Mouse (Mus musculus) spleen, embryonic (tissue): ENCODE results near the gene Lsm3.

Experiments
- CTCF ChIA-PET: fragments of 350-600 bp; sonication (Branson Sonifier 250); formaldehyde crosslinking; loops from one replicate; lab custom pipeline; 2022; lab: Charles Lee

Gene Lsm3

DNA sequence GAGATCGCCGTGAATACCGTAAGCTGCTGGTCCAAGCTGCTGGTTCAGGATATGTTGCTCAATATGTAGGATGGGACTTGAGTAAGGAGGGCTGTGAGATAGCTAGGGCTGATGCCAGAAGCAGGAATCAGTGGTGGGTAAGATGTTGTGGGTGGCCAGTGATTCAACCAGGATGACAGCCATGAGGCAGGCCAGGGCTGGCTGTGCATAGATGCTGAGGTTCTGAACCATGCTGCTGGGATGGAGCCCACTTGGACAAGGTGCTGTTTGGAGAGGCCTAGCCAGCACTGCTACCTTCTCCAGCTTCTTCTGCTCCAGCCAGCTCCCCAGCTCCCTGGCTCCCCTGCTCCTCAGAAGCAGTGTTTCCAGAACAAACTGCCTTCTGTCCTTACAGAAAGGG is 35.9 kb downstream of the Lsm3 start:
- CTCF ChIA-PET = no interaction called here

DNA sequence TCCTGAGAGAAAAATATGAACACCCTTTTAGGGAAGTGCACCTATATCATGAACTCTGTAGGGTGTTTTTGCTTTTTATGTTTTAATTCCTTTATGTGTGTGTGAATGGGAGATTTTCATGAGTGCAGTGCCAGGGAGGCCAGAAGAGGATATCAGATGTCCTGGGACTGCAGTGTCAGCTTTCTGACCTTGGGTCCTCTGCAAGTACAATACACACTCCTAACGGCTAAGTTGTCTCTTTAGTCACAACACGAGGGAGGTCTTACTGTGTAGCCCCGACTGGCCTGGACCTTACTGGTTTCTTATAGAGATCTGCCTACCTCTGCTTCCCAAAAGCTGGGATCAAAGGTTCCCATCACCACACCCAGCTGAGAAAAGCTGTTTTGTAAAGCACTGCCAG is 37.0 kb downstream of the Lsm3 start:
- CTCF ChIA-PET = no interaction called here

DNA sequence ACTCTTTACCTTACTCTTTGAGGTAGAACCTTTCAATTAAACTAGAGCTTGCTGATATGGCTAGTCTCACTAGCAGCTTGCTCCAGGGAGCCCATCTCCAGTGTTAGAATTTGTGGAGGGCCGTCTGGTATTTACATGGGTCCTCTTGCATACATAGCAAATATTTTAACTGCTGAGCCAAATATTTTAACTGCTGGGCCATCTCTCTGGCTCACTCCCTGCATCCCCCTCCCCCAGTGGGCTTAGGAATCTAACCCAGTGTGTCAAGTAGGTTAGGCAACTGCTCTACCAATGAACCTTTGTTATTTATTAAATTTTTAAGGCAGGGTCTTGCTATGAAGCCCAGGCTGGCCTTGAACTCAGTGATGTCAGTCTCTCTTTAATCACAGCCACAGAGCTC is 42.8 kb downstream of the Lsm3 start:
- CTCF ChIA-PET = no interaction called here

DNA sequence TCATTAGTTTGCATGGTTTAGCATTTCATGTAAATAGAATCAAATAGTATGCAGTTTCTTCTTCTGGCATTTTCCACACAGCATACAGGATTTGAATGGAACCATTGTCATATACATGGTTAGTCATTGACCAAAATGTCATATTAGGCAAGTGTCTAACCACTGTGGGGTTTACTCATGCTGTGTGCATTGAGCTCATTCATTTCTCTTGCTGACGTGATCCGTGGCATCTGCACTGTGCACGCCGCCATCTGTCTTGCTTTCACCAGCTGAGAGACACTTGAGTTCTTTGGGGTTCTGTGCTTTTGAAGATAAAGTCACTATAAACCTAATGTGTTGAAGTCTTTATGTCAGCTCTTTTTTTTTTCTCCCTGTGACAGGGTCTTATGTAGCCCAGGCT is 43.6 kb downstream of the Lsm3 start:
- CTCF ChIA-PET = no interaction called here

DNA sequence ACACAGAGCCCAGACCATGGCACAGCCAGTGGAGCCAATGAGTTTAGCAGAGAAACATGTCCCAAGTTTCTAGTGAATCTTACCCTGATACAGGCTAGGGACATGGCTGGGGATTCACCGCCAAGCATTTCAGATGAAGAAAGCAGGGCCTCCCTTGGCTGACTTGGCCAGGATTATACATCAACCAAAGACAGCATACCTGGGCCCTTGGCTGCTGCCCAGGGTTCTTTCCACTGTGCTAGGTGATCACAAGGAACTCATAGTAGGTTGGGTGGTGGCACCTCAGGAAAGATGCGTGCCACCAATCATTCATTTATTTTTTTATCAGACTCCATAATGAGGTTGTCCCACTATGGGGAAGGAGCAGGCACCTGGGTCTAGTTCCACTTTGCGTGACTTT is 44.5 kb downstream of the Lsm3 start:
- CTCF ChIA-PET = no interaction called here

DNA sequence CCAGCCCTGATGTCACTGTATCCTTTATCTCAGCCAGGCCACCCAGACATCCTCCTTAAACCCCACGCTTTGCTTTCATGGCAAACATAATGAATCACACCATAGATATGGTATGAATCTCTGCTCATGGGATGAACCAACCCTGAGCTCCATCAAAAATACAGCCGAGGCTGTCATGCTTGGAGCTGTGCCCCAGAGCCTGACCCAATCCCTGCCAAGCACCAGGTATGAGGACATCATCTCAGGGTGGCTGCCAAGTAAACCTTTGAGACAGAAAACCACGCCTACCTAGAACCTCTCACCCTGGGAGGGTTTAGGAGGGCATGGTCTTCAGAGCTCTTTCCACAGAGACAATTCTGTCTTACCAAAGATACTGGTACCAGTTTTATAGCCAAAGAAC is 47.3 kb downstream of the Lsm3 start:
- CTCF ChIA-PET = no interaction called here

DNA sequence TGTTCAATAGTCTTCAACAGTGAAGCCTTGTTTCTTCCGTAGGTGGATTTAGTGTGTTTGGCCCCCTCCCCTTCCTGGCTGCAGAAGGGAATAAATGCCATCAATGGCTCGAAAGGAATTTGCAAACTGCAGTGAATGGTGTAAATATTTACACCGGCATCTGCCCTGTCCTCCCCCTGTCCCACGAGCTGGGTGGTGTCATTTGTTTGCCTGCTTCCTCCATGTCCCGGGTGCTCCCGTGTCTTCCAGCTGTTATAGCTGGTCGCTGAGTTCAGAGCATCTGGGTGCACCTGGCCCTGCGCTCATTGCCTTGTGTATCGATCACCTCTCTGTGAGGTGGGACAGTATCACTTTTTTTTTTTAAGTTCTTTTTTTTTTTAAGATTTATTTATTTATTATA is 50.7 kb downstream of the Lsm3 start:
- CTCF ChIA-PET = no interaction called here
